Mouse (Mus musculus) G1E (cell line): ENCODE results near the gene Olfr912. TPM values are rescaled to one million over a fixed set of nuclear protein-coding genes. Genes with fewer than 3 reads are reported as not detected.

Source experiments
- ATAC-seq: 2 replicates; pipeline ENCODE4 v1.8.0; 2016; ENCODE audit warnings: mild to moderate bottlenecking; ENCODE audit not compliant: insufficient number of reproducible peaks, poor library complexity, low FRiP score, severe bottlenecking; ENCODE audit errors: extremely low read depth
- DNase-seq: peaks from one replicate; pipeline ENCODE4 v3.0.0; 2012; ENCODE audit warnings: low spot score
- H3K27me3 ChIP-seq: 2 replicates; pipeline ENCODE4 v1.6.1; 2012; ENCODE audit warnings: mild to moderate bottlenecking, low read length, inconsistent platforms; ENCODE audit not compliant: insufficient read depth
- H3K36me3 ChIP-seq: replicated peaks from 2 replicates; pipeline ENCODE3; 2012; ENCODE audit warnings: mild to moderate bottlenecking, inconsistent platforms
- H3K4me1 ChIP-seq: 2 replicates; pipeline ENCODE4 v1.6.1; 2012; ENCODE audit warnings: low read depth, low read length, inconsistent platforms, mixed read lengths; ENCODE audit not compliant: insufficient read depth
- H3K4me3 ChIP-seq: 2 replicates; pipeline ENCODE4 v1.5.1; 2012; ENCODE audit warnings: low read depth, mild to moderate bottlenecking, inconsistent platforms, low read length, moderate library complexity, mixed read lengths
- H3K9me3 ChIP-seq: replicated peaks from 2 replicates; pipeline ENCODE4 v1.6.1; 2012; ENCODE audit warnings: inconsistent platforms
- CTCF ChIP-seq: IDR thresholded peaks from 2 replicates; pipeline ENCODE4 v1.5.1; 2012; ENCODE audit warnings: low read depth, low read length, inconsistent platforms, mixed read lengths
- GATA1 ChIP-seq: IDR thresholded peaks from 2 replicates; pipeline ENCODE4 v1.6.1; 2012; ENCODE audit warnings: borderline replicate concordance, low read length, inconsistent platforms, mixed read lengths
- GATA2 ChIP-seq: IDR thresholded peaks from 2 replicates; pipeline ENCODE4 v1.6.1; 2012; ENCODE audit warnings: low read depth, low read length, inconsistent platforms, borderline replicate concordance
- POLR2AphosphoS5 ChIP-seq: IDR thresholded peaks from 2 replicates; pipeline ENCODE4 v1.6.1; 2012; ENCODE audit warnings: low read depth, low read length, inconsistent platforms; ENCODE audit not compliant: insufficient replicate concordance
- TAL1 ChIP-seq: conservative IDR thresholded peaks from 2 replicates; pipeline ENCODE4 v1.6.1; 2012; ENCODE audit warnings: low read depth, low read length, inconsistent platforms, mixed read lengths
- polyA plus RNA-seq: library from polyadenylated mRNA; stranded (reverse); fragments of >175 nt; gene quantifications from 2 replicates; pipeline ENCODE4 v1.2.3, GENCODE M21; 2012
- total RNA-seq, 2 experiments: library from RNA; stranded (forward) in 1 of 2; stranded (reverse) in 1 of 2; fragments of 200-1000 nt in 1 of 2; fragments of >200 nt in 1 of 2; fragmentation: Nextera tagmentation in 1 of 2; gene quantifications; 2 replicates each; pipeline ENCODE4 v1.2.3; 2014 to 2017

Olfr912 gene
- total RNA-seq (2014; fragmentation: Nextera tagmentation) (not detected in 2 replicates), total RNA-seq (2017) (0.05 and 0.06 TPM in 2 replicates), polyA plus RNA-seq (not detected in 2 replicates)

DNA sequence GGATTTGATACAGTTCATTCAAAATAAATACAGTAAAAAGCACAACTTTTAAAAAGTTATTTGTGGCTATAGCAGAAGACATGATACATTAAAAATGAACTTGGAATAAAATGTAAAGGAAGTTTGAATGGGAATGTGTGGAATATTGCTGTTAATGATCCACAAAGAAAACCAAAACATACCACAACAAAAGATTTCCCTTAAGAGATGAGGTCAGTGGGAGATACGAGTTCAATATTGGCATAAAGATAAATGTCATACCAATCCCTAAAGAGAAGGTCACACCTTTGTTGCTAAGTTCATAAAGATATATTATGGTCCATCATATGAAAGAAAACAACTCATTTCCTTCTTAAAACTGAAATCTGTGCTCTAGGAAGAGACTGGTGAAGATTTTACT is at the start of gene Olfr912:
TSS of gene Olfr912 (plus strand) at position 301 of the 400 bp plus-strand sequence.
- no peak for ATAC-seq
- TF ChIP-seq POLR2AphosphoS5 (no peak), GATA2 (no peak), GATA1 (no peak), TAL1 (no peak), CTCF (no peak)
- no peaks in the 10 kb centered on the region for H3K27me3 ChIP-seq

GRCm38 (mm10) chr9:38537549-38537948 is 42.4 kb upstream of the Olfr912 start, which contains the start of gene Olfr910:
TSS of gene Olfr910 (plus strand) at chr9:38537849.
- no peak within 1 kb of the TSS for H3K4me3 ChIP-seq
- TF ChIP-seq POLR2AphosphoS5 (no peak), TAL1 (no peak)

More for the DNA sequence above, at the start of gene Olfr912:
- Histone ChIP-seq H3K4me3 (no peak within 1 kb of the TSS), H3K9me3 (no peaks in the 10 kb centered on the region), H3K4me1 (no peaks in the 10 kb centered on the region), H3K36me3 (no peaks in the 10 kb centered on the region)
- DNase-seq, result no peak

GRCm38 (mm10) chr9:38591056-38591455 is 11.1 kb downstream of the Olfr912 start:
- ATAC-seq, result no peak; the same call in 1 of the 2 replicates
- H3K27me3 ChIP-seq, result no peaks in the 10 kb centered on the region
- no peak overlapping the region for H3K4me3 ChIP-seq

More at GRCm38 (mm10) chr9:38537549-38537948, 42.4 kb upstream of the Olfr912 start, which contains the start of gene Olfr910:
- Histone ChIP-seq H3K36me3 (no peaks in the 10 kb centered on the region), H3K4me1 (no peaks in the 10 kb centered on the region), H3K9me3 (no peaks in the 10 kb centered on the region), H3K27me3 (no peaks in the 10 kb centered on the region)
- ATAC-seq (no peak), DNase-seq (no peak)

DNA sequence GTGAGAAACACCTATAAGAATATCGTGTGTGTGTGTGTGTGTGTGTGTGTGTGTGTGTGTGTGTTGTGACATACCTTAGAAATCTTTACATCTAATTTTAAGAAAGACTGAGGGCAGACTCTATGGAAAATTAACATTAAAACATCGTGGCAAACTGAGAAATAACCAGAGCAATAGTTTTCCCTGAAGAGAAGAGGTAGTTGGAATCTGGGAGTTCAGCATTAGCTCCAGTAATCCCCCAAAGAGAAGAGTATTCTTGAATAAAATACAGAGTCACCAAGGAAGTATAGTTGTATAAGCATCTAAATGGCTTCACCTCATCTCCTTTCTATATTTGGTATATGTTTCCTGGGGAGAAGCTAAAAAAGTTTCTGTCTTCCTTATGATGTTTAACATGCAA is 12.5 kb downstream of the Olfr912 start, which contains the start of gene Olfr913:
TSS of gene Olfr913 (plus strand) at position 301 of the 400 bp plus-strand sequence.
- TF ChIP-seq CTCF (no peak), TAL1 (no peak), POLR2AphosphoS5 (no peak), GATA1 (no peak), GATA2 (no peak)

More at GRCm38 (mm10) chr9:38591056-38591455, 11.1 kb downstream of the Olfr912 start:
- no peak for DNase-seq
- no peak for TF ChIP-seq GATA2
- no peak for TF ChIP-seq TAL1
- no peak for TF ChIP-seq CTCF
- no peak for TF ChIP-seq POLR2AphosphoS5
- no peak for TF ChIP-seq GATA1
- Histone ChIP-seq H3K36me3 (no peaks in the 10 kb centered on the region), H3K4me1 (no peaks in the 10 kb centered on the region), H3K9me3 (no peaks in the 10 kb centered on the region)

DNA sequence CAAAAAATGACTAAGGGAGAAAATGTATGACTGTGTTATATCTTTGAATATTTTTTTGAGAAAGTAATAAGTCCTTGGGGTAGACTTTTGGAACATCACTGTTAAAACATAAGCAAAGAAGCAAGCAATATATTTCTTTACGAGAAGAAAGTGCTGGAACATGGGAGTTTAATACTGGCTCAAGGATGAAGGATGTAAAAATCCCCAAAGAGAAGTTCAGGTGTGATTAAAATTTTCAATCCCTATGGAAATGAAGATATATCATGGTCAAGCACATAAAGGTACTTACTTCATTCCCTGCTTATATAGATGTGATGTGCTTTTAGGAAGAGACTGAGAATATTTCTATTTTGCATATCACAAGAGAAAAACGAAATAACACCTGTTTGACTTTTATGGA is 24.8 kb downstream of the Olfr912 start, which contains the start of gene Olfr914:
TSS of gene Olfr914 (plus strand) at position 301 of the 400 bp plus-strand sequence.
- H3K4me1 ChIP-seq, result no peaks in the 10 kb centered on the region
- TF ChIP-seq CTCF, result no peak
- no peak for TF ChIP-seq GATA1
- TF ChIP-seq POLR2AphosphoS5, result no peak
- TF ChIP-seq TAL1, result no peak
- ATAC-seq, result no peak

More for the DNA sequence above, 12.5 kb downstream of the Olfr912 start, which contains the start of gene Olfr913:
- H3K4me3 ChIP-seq, result no peak within 1 kb of the TSS
- H3K36me3 ChIP-seq, result no peaks in the 10 kb centered on the region
- ATAC-seq (no peak), DNase-seq (no peak)
- no peaks in the 10 kb centered on the region for H3K4me1 ChIP-seq
- no peaks in the 10 kb centered on the region for H3K27me3 ChIP-seq
- H3K9me3 ChIP-seq, result no peaks in the 10 kb centered on the region

DNA sequence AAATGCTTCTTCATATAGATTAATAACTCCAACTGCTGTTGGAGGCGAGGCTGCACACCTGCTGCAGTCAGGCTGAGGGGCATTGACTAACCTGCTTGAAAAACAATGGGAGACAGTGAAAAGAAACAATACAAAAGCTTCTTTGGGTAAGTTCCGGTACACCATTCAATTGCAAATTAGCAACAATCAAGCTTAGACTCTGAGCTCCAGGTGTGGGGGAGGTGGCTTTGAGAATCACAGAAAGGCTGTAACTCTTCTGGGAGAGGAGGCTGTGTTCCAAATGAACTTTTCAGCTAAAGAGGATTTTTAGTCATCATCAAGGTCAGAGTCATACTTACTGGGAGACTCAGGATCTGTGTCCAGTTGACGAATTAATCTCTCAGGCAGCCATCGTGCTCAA is 52.4 kb downstream of the Olfr912 start:
- DNase-seq (no peak), ATAC-seq (no peak)
- H3K4me1 ChIP-seq, result no peaks in the 10 kb centered on the region
- no peaks in the 10 kb centered on the region for H3K27me3 ChIP-seq
- TF ChIP-seq GATA2, result no peak
- no peak for TF ChIP-seq TAL1
- no peak for TF ChIP-seq POLR2AphosphoS5
- no peak for TF ChIP-seq CTCF
- TF ChIP-seq GATA1, result no peak
- no peaks in the 10 kb centered on the region for H3K36me3 ChIP-seq
- no peaks in the 10 kb centered on the region for H3K9me3 ChIP-seq
- no peak overlapping the region for H3K4me3 ChIP-seq

More for the DNA sequence above, 24.8 kb downstream of the Olfr912 start, which contains the start of gene Olfr914:
- Histone ChIP-seq H3K4me3 (no peak within 1 kb of the TSS), H3K36me3 (no peaks in the 10 kb centered on the region), H3K27me3 (no peaks in the 10 kb centered on the region), H3K9me3 (no peaks in the 10 kb centered on the region)
- no peak for DNase-seq

Other genes starting within 250 kb of the Olfr912 start
Only the 20 nearest of the 23 such genes appear.
- gene Olfr250, start 213.3 kb upstream of the Olfr912 start, total RNA-seq (2014; fragmentation: Nextera tagmentation), result not detected in 2 replicates
- gene Olfr250, start 213.3 kb upstream of the Olfr912 start, total RNA-seq (2017), result not detected in 2 replicates
- not detected in 2 replicates for gene Olfr250, start 213.3 kb upstream of the Olfr912 start, polyA plus RNA-seq
- gene Olfr251, start 203.1 kb upstream of the Olfr912 start, total RNA-seq (2014; fragmentation: Nextera tagmentation), result not detected in 2 replicates
- not detected in 2 replicates for gene Olfr251, start 203.1 kb upstream of the Olfr912 start, total RNA-seq (2017)
- gene Olfr251, start 203.1 kb upstream of the Olfr912 start, polyA plus RNA-seq, result not detected in 2 replicates
- gene Olfr147, start 178.5 kb upstream of the Olfr912 start, total RNA-seq (2014; fragmentation: Nextera tagmentation), result not detected in 2 replicates
- gene Olfr147, start 178.5 kb upstream of the Olfr912 start, total RNA-seq (2017), result 0.16 TPM in 1 of 2 replicates, not detected in the other
- not detected in 2 replicates for gene Olfr147, start 178.5 kb upstream of the Olfr912 start, polyA plus RNA-seq
- not detected in 2 replicates for gene Olfr901, start 150.7 kb upstream of the Olfr912 start, total RNA-seq (2014; fragmentation: Nextera tagmentation)
- gene Olfr901, start 150.7 kb upstream of the Olfr912 start, total RNA-seq (2017), result not detected in 2 replicates
- not detected in 2 replicates for gene Olfr901, start 150.7 kb upstream of the Olfr912 start, polyA plus RNA-seq
- not detected in 2 replicates for gene Olfr902, start 132.5 kb upstream of the Olfr912 start, total RNA-seq (2014; fragmentation: Nextera tagmentation)
- gene Olfr902, start 132.5 kb upstream of the Olfr912 start, total RNA-seq (2017), result not detected in 2 replicates
- not detected in 2 replicates for gene Olfr902, start 132.5 kb upstream of the Olfr912 start, polyA plus RNA-seq
- gene Olfr904, start 117.0 kb upstream of the Olfr912 start, total RNA-seq (2014; fragmentation: Nextera tagmentation), result not detected in 2 replicates
- under 0.01 TPM in 1 of 2 replicates, not detected in the other for gene Olfr904, start 117.0 kb upstream of the Olfr912 start, total RNA-seq (2017)
- not detected in 2 replicates for gene Olfr904, start 117.0 kb upstream of the Olfr912 start, polyA plus RNA-seq
- gene Olfr905, start 109.1 kb upstream of the Olfr912 start, total RNA-seq (2014; fragmentation: Nextera tagmentation), result not detected in 2 replicates
- 0.11 and 0.12 TPM in 2 replicates for gene Olfr905, start 109.1 kb upstream of the Olfr912 start, total RNA-seq (2017)
- gene Olfr905, start 109.1 kb upstream of the Olfr912 start, polyA plus RNA-seq, result not detected in 2 replicates
- not detected in 2 replicates for gene Olfr906, start 93.1 kb upstream of the Olfr912 start, total RNA-seq (2014; fragmentation: Nextera tagmentation)
- gene Olfr906, start 93.1 kb upstream of the Olfr912 start, total RNA-seq (2017), result 0.12 TPM in 1 of 2 replicates, not detected in the other
- gene Olfr906, start 93.1 kb upstream of the Olfr912 start, polyA plus RNA-seq, result not detected in 2 replicates
- gene Olfr907, start 84.4 kb upstream of the Olfr912 start, total RNA-seq (2014; fragmentation: Nextera tagmentation), result not detected in 2 replicates
- 0.05 TPM in 1 of 2 replicates, not detected in the other for gene Olfr907, start 84.4 kb upstream of the Olfr912 start, total RNA-seq (2017)
- gene Olfr907, start 84.4 kb upstream of the Olfr912 start, polyA plus RNA-seq, result not detected in 2 replicates
- gene Olfr911-ps1, start 58.6 kb upstream of the Olfr912 start, total RNA-seq (2014; fragmentation: Nextera tagmentation), result not detected in 2 replicates
- 0.06 and 0.27 TPM in 2 replicates for gene Olfr911-ps1, start 58.6 kb upstream of the Olfr912 start, total RNA-seq (2017)
- gene Olfr911-ps1, start 58.6 kb upstream of the Olfr912 start, polyA plus RNA-seq, result not detected in 2 replicates
- not detected in 2 replicates for gene Olfr910, start 42.3 kb upstream of the Olfr912 start, total RNA-seq (2014; fragmentation: Nextera tagmentation)
- 0.11 and 0.12 TPM in 2 replicates for gene Olfr910, start 42.3 kb upstream of the Olfr912 start, total RNA-seq (2017)
- gene Olfr910, start 42.3 kb upstream of the Olfr912 start, polyA plus RNA-seq, result not detected in 2 replicates
- not detected in 2 replicates for gene Olfr913, start 12.6 kb downstream of the Olfr912 start, total RNA-seq (2014; fragmentation: Nextera tagmentation)
- 0.11 and 0.12 TPM in 2 replicates for gene Olfr913, start 12.6 kb downstream of the Olfr912 start, total RNA-seq (2017)
- gene Olfr913, start 12.6 kb downstream of the Olfr912 start, polyA plus RNA-seq, result not detected in 2 replicates
- not detected in 2 replicates for gene Olfr914, start 24.9 kb downstream of the Olfr912 start, total RNA-seq (2014; fragmentation: Nextera tagmentation)
- 0.05 and 0.76 TPM in 2 replicates for gene Olfr914, start 24.9 kb downstream of the Olfr912 start, total RNA-seq (2017)
- gene Olfr914, start 24.9 kb downstream of the Olfr912 start, polyA plus RNA-seq, result not detected in 2 replicates
- gene Olfr916, start 79.7 kb downstream of the Olfr912 start, total RNA-seq (2014; fragmentation: Nextera tagmentation), result not detected in 2 replicates
- gene Olfr916, start 79.7 kb downstream of the Olfr912 start, total RNA-seq (2017), result 0.16 TPM in 1 of 2 replicates, not detected in the other
- gene Olfr916, start 79.7 kb downstream of the Olfr912 start, polyA plus RNA-seq, result not detected in 2 replicates
- gene Olfr917, start 85.7 kb downstream of the Olfr912 start, total RNA-seq (2014; fragmentation: Nextera tagmentation), result not detected in 2 replicates
- 0.41 TPM in 1 of 2 replicates, not detected in the other for gene Olfr917, start 85.7 kb downstream of the Olfr912 start, total RNA-seq (2017)
- gene Olfr917, start 85.7 kb downstream of the Olfr912 start, polyA plus RNA-seq, result not detected in 2 replicates
- not detected in 2 replicates for gene Olfr918, start 94.4 kb downstream of the Olfr912 start, total RNA-seq (2014; fragmentation: Nextera tagmentation)
- gene Olfr918, start 94.4 kb downstream of the Olfr912 start, total RNA-seq (2017), result 0.11 and 0.17 TPM in 2 replicates
- gene Olfr918, start 94.4 kb downstream of the Olfr912 start, polyA plus RNA-seq, result not detected in 2 replicates
- not detected in 2 replicates for gene Olfr919, start 123.5 kb downstream of the Olfr912 start, total RNA-seq (2014; fragmentation: Nextera tagmentation)
- not detected in 2 replicates for gene Olfr919, start 123.5 kb downstream of the Olfr912 start, total RNA-seq (2017)
- gene Olfr919, start 123.5 kb downstream of the Olfr912 start, polyA plus RNA-seq, result not detected in 2 replicates
- 26.8 and 31.5 TPM in 2 replicates for gene Vwa5a, start 138.1 kb downstream of the Olfr912 start, total RNA-seq (2014; fragmentation: Nextera tagmentation)
- 62.4 and 66.0 TPM in 2 replicates for gene Vwa5a, start 138.1 kb downstream of the Olfr912 start, total RNA-seq (2017)
- 0.41 and 0.47 TPM in 2 replicates for gene Vwa5a, start 138.1 kb downstream of the Olfr912 start, polyA plus RNA-seq
- 0.15 TPM in 1 of 2 replicates, not detected in the other for gene Olfr920, start 172.1 kb downstream of the Olfr912 start, total RNA-seq (2014; fragmentation: Nextera tagmentation)
- gene Olfr920, start 172.1 kb downstream of the Olfr912 start, total RNA-seq (2017), result 0.11 and 0.12 TPM in 2 replicates
- gene Olfr920, start 172.1 kb downstream of the Olfr912 start, polyA plus RNA-seq, result not detected in 2 replicates
- gene Olfr921, start 192.9 kb downstream of the Olfr912 start, total RNA-seq (2014; fragmentation: Nextera tagmentation), result not detected in 2 replicates
- gene Olfr921, start 192.9 kb downstream of the Olfr912 start, total RNA-seq (2017), result 0.06 and 0.27 TPM in 2 replicates
- gene Olfr921, start 192.9 kb downstream of the Olfr912 start, polyA plus RNA-seq, result not detected in 2 replicates